Mouse (Mus musculus) embryonic facial prominence, embryonic 13.5 days (tissue): ENCODE results near the gene Cntnap5b. TPM values are rescaled to one million over a fixed set of nuclear protein-coding genes. Genes with fewer than 3 reads are reported as not detected.

Experiments
- ATAC-seq: fragments of 200-750 bp; cut with Nextera tagmentation; 2 replicates; pipeline ENCODE4 v1.8.0; 2017; ENCODE audit warnings: low read depth; ENCODE audit not compliant: insufficient number of reproducible peaks, insufficient read depth, low FRiP score, low TSS enrichment
- H3K27ac ChIP-seq: fragments of 300-500 bp; sonication (generic); 2 replicates; pipeline ENCODE4 v1.5.1; 2015; ENCODE audit warnings: moderate library complexity, mild to moderate bottlenecking, inconsistent platforms
- H3K27me3 ChIP-seq: fragments of 300-500 bp; sonication (generic); 2 replicates; pipeline ENCODE4 v1.6.1; 2015; ENCODE audit warnings: mild to moderate bottlenecking, inconsistent platforms
- H3K36me3 ChIP-seq: fragments of 300-500 bp; sonication (generic); 2 replicates; pipeline ENCODE4 v1.6.1; 2015; ENCODE audit warnings: mild to moderate bottlenecking, inconsistent platforms
- H3K4me1 ChIP-seq: fragments of 300-500 bp; sonication (generic); 2 replicates; pipeline ENCODE4 v1.6.1; 2015; ENCODE audit warnings: inconsistent platforms
- H3K4me2 ChIP-seq: fragments of 300-500 bp; sonication (generic); 2 replicates; pipeline ENCODE4 v1.6.1; 2015; ENCODE audit warnings: moderate library complexity, mild to moderate bottlenecking, inconsistent platforms
- H3K4me3 ChIP-seq: fragments of 300-500 bp; sonication (generic); 2 replicates; pipeline ENCODE4 v1.5.1; 2015; ENCODE audit warnings: mild to moderate bottlenecking, inconsistent platforms
- H3K9ac ChIP-seq: fragments of 300-500 bp; sonication (generic); 2 replicates; pipeline ENCODE4 v1.6.1; 2015; ENCODE audit warnings: mild to moderate bottlenecking, inconsistent platforms
- H3K9me3 ChIP-seq: fragments of 300-500 bp; sonication (generic); 2 replicates; pipeline ENCODE4 v1.6.1; 2016; ENCODE audit warnings: inconsistent platforms
- WGBS: fragments of 180-500 bp; shearing (Covaris S2); methylation state at CpG from one replicate; pipeline ENCODE4 v1.1.7; 2015; ENCODE audit warnings: mixed read lengths; 5-methylcytosine and 5-hydroxymethylcytosine counted together
- polyA plus RNA-seq: library from polyadenylated mRNA; unstranded; fragments of >200 nt; fragmentation: Nextera tagmentation; extraction: Ambion mirVana; gene quantifications from 2 replicates; pipeline ENCODE4 v1.2.1, GENCODE M21; 2015

Cntnap5b gene
- polyA plus RNA-seq: 0.11 and 0.21 TPM in 2 replicates

DNA sequence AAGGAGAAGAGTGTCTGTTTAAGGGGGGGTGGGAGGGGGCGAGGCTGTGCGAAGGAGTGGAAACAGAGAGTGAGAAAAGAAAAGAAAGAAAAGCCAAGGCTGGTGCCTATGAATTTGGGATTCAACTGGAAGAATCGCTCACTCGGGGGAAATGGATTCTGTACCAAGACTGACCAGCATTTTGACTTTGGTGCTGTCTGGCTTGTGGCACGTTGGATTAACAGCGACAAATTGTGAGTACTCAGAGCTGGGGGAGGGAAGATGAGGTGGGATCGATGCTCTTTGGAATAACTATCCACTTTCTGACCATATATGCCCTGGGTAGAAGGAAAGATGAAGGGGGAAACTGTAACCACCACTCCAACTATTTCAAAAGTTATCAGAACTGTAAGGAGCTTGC is at the start of gene Cntnap5b:
Gene Cntnap5b, plus strand, starts transcription at position 152 of the 400 bp plus-strand sequence.
- WGBS: 27% methylated on average over 7 of the region's 7 CpGs
- Histone ChIP-seq H3K4me3 (no peak within 1 kb of the TSS), H3K4me2 (peak within 1 kb of the TSS; percentile 41)

DNA sequence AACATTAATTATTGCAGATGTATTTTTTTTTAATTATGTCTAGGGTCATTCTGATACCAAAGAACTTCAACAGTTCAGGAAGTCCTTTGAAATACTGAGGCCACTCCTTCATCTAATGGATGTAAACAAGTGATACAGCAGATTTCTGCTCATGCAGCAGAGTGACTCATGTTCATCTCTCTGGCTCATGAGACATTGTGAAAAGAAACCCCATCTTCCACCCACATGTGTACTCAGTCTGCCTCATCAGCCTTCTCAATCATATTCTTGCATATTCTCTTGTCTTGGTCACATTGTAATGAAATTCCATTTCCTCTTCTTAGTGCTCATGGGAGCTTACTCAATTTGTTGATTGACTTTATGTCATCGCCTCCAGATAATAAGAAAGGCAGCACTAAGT is 12.6 kb upstream of the Cntnap5b start:
- 69% methylated on average over 1 of the region's 1 CpGs for WGBS
- H3K4me3 ChIP-seq: no peak overlapping the region
- no peak overlapping the region for H3K9ac ChIP-seq
- H3K4me1 ChIP-seq: no peaks in the 10 kb centered on the region
- H3K36me3 ChIP-seq: no peaks in the 10 kb centered on the region
- H3K4me2 ChIP-seq: no peak overlapping the region
- no peaks in the 10 kb centered on the region for H3K27me3 ChIP-seq
- ATAC-seq: no peak
- no peak overlapping the region for H3K27ac ChIP-seq
- H3K9me3 ChIP-seq: no peaks in the 10 kb centered on the region

More for the DNA sequence above, at the start of gene Cntnap5b:
- Histone ChIP-seq H3K27me3 (no peaks in the 10 kb centered on the region), H3K9me3 (no peaks in the 10 kb centered on the region), H3K9ac (no peak within 1 kb of the TSS), H3K4me1 (no peaks in the 10 kb centered on the region), H3K36me3 (no peaks in the 10 kb centered on the region), H3K27ac (no peak within 1 kb of the TSS)
- no peak for ATAC-seq

DNA sequence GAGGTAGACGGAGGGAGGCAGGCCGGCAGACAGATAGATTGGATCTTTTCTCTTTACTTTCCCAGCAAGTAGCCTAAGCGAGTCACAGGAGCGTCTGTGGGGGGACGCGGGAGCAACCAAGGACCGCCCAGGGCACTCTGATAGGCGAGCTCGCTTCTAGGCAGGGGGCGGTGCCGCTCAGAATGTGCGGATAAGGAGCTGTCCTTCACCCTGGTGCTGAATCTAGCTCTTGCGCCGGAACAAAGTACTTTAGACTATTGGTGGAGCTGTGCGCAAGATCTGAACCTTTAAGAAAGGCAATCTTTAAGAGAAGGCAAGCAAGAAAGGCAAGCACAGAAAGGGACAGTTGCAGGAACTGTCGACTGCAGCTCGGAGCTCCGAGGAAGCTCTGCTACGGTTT is 382 bp upstream of the Cntnap5b start:
- H3K9me3 ChIP-seq: no peaks in the 10 kb centered on the region
- no peak overlapping the region for H3K4me3 ChIP-seq
- no peaks in the 10 kb centered on the region for H3K27me3 ChIP-seq
- H3K4me1 ChIP-seq: no peaks in the 10 kb centered on the region
- H3K9ac ChIP-seq: no peak overlapping the region
- no peak for ATAC-seq
- WGBS: under 1% methylated on average over 19 of the region's 19 CpGs
- H3K4me2 ChIP-seq: peak overlapping the region; percentile 41
- H3K36me3 ChIP-seq: no peaks in the 10 kb centered on the region
- H3K27ac ChIP-seq: no peak overlapping the region

DNA sequence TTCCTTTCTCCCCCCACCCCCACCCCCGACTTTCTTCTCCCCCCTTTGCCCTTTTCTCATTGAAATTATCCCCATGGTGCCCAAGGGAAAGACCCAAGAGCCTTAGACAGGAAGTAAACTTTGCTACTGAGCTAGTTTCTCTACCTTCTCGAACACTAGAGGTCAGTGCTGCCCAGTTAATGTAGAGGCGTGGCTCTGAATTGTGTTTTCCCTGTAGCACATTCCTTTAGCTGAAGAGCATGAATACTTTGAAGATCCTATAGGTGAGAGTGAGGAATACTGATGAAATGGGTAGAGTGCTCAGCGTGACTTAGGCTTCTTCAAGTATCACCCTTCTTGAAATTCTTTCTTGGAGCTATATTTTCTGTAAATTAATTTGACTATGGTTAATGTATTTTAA is 1.6 kb downstream of the Cntnap5b start:
- H3K4me1 ChIP-seq: no peaks in the 10 kb centered on the region
- no peak for ATAC-seq
- 6% methylated on average over 4 of the region's 4 CpGs for WGBS

DNA sequence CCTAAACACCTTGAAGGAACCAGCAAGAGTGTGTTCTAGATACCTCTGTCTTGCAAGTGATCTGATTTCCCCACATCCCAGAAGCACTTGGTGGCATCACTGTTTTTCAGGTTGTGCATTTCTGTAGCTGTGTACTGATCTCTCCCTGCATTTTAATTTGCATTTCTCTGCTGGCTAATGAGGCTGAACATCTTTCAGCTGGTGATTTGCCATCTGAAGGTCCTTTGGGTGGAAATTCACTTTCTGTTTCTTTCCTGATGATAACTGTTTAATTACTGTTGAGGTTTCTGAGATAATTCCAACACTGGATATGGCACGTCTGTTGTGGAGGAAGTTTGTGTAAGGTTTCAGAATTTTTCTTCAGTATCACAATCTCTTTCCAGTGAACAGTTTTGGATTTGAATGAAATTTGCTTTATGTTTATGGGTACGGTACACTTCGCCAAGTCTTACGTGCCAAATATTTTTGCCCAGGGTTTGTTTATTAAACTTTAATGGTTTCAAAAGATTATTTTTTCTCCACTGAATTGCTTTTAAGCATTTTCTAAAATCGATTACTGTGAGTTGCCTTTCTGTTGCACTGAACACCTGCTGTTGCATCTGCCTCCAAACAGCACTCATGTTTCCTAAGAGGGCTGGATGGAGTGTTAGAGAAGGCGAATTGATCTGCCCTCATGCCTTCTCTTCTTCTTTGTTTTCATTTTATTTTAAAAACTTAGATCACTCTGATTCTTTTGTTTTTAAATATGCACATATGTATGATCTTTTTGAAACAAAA is 41.0 kb downstream of the Cntnap5b start:
- no peak overlapping the region for H3K4me2 ChIP-seq
- H3K9ac ChIP-seq: no peak overlapping the region
- H3K27ac ChIP-seq: no peak overlapping the region
- no peak overlapping the region for H3K4me3 ChIP-seq
- 85% methylated on average over 6 of the region's 6 CpGs for WGBS
- H3K36me3 ChIP-seq: no peaks in the 10 kb centered on the region
- H3K27me3 ChIP-seq: no peaks in the 10 kb centered on the region
- H3K4me1 ChIP-seq: no peaks in the 10 kb centered on the region
- H3K9me3 ChIP-seq: no peaks in the 10 kb centered on the region
- ATAC-seq: no peak

More for the DNA sequence above, 1.6 kb downstream of the Cntnap5b start:
- H3K27me3 ChIP-seq: no peaks in the 10 kb centered on the region
- H3K4me3 ChIP-seq: no peak overlapping the region
- no peak overlapping the region for H3K9ac ChIP-seq
- no peak overlapping the region for H3K4me2 ChIP-seq
- no peaks in the 10 kb centered on the region for H3K36me3 ChIP-seq
- H3K27ac ChIP-seq: no peak overlapping the region
- H3K9me3 ChIP-seq: no peaks in the 10 kb centered on the region

DNA sequence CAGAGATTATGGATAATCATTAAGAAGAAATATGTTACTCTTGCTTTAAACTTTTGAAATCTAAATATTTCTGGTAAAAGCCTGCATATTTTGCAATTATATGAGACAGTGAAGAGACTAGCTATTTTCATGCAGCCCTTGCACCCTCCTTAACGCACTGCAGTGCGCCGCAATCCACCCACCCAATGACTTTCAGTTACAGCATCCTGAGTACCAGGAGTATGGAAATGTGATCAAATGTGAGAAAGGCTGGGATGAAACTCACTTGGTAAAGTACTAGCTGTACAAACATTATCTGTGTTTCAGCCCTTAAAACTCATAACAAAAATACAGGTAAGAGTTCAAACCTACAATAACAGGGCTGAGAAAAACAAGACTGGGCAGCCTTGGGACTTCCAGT is 99.8 kb downstream of the Cntnap5b start:
- ATAC-seq: no peak
- Histone ChIP-seq H3K9me3 (no peaks in the 10 kb centered on the region), H3K4me3 (no peak overlapping the region), H3K4me2 (no peak overlapping the region), H3K4me1 (no peaks in the 10 kb centered on the region), H3K9ac (no peak overlapping the region), H3K36me3 (no peaks in the 10 kb centered on the region), H3K27me3 (no peaks in the 10 kb centered on the region), H3K27ac (no peak overlapping the region)
- 93% methylated on average over 3 of the region's 3 CpGs for WGBS

DNA sequence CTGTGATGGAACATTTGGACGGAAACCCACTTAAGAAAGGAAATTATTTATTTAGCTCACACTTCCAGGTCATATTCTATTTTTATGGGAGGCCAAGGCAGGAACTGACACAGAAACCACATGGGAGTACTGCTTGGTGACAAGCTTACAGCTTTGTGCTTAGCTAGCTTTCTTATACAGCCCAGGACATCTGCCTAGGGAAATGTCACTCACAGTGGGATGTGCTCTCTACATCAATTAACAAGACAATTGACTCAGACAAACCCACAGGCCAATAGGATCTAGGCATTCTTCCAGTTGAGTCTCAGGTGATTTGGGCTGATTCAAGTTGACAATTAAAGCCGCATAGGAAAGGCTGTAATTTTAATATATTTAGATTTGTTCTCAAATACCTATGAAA is 135.2 kb downstream of the Cntnap5b start:
- no peaks in the 10 kb centered on the region for H3K27me3 ChIP-seq
- 59% methylated on average over 2 of the region's 2 CpGs for WGBS
- ATAC-seq: no peak
- H3K9ac ChIP-seq: no peak overlapping the region
- H3K4me1 ChIP-seq: no peaks in the 10 kb centered on the region
- H3K9me3 ChIP-seq: no peaks in the 10 kb centered on the region
- no peak overlapping the region for H3K4me2 ChIP-seq
- no peak overlapping the region for H3K27ac ChIP-seq
- H3K36me3 ChIP-seq: no peaks in the 10 kb centered on the region
- no peak overlapping the region for H3K4me3 ChIP-seq

DNA sequence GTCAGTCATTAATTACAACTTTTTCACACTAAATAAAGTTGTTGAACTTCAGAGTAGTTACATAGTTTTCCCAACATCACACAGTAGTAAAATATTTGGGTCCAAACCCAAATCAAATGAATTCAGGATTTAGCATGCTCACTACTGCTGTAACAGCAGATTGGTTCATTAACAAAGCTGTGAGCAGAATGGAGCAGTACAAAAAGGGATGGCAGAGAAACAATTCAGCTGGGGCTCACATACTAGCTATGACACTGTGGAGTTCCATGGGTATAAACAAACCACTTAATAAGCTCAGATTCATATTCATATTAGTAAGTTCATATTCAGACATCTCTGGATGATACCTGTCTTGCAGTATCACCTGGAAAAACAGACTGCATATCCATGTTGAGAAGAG is 170.9 kb downstream of the Cntnap5b start:
- H3K9me3 ChIP-seq: no peaks in the 10 kb centered on the region

DNA sequence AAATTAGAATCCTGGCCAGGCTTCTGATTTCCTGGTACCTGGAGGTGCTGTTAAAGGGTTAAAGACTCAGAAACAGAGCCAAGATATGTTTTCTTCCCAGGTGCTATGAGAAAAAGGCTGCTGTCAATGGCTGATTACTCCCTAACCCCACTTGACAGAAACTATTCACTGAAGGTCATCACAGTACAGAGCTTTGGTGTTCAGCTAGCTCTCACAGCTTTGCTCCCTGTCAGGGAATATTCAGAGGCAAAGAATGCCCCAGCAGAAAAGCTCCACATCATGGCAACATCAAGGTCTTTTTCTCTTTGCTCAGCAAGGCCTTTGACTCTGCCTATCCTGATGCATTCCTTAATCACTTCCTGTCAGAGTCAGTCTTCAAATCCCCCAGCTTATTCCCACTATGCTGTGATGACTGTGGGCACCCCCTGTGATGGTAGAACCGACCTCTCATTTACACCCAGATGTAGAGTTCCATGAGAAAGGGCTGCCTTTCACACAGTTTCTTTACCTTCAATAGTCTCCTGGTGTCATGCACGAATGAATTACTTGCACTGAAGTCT is 186.9 kb downstream of the Cntnap5b start:
- WGBS: 39% methylated on average over 2 of the region's 2 CpGs

More for the DNA sequence above, 170.9 kb downstream of the Cntnap5b start:
- Histone ChIP-seq H3K4me1 (no peaks in the 10 kb centered on the region), H3K9ac (no peak overlapping the region), H3K36me3 (no peaks in the 10 kb centered on the region), H3K27ac (no peak overlapping the region), H3K4me3 (no peak overlapping the region), H3K4me2 (no peak overlapping the region), H3K27me3 (no peaks in the 10 kb centered on the region)
- no peak for ATAC-seq

DNA sequence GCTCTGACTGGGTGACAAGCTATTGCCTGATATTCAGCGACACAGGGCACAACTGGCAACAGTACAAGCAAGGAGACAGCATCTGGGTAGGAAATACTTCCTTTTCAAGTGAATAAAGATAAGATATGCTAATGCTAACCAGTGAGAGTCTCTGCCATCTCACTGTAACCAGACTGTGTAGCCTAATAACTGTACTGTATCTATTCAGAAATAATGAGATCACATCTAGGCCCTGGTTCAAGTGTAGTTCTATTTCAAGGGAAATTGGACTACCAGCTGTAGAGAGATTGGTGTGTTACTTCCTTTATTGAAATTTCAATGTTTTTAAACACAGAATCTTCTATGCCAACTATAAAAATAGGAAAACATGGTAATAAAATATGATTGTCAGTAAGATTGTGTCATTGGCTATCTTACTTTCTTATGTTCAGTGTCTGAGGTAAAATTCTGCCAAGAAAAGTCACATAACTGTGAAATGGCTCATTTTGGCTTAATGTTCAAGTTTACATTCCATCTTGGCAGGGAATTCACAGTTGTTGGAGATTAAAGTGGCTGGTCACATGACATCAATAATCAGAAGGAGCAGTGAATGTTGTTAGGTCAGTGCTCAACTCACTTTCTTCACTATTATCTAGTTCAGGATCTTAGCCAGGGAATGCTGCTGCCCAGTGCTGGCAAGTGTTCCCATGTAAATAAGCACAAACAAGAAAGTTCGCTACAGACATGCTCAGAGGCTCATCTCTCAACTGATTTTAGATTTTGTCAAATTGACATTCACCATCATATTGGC is 194.9 kb downstream of the Cntnap5b start:
- Histone ChIP-seq H3K27ac (no peak overlapping the region), H3K9me3 (no peaks in the 10 kb centered on the region), H3K27me3 (no peaks in the 10 kb centered on the region), H3K36me3 (no peaks in the 10 kb centered on the region), H3K9ac (no peak overlapping the region), H3K4me3 (no peak overlapping the region), H3K4me2 (no peak overlapping the region), H3K4me1 (no peaks in the 10 kb centered on the region)
- 86% methylated on average over 2 of the region's 2 CpGs for WGBS
- no peak for ATAC-seq

More for the DNA sequence above, 186.9 kb downstream of the Cntnap5b start:
- no peaks in the 10 kb centered on the region for H3K36me3 ChIP-seq
- H3K4me2 ChIP-seq: no peak overlapping the region
- H3K9me3 ChIP-seq: no peaks in the 10 kb centered on the region
- ATAC-seq: no peak
- H3K4me3 ChIP-seq: no peak overlapping the region
- H3K4me1 ChIP-seq: no peaks in the 10 kb centered on the region
- H3K27me3 ChIP-seq: no peaks in the 10 kb centered on the region
- no peak overlapping the region for H3K27ac ChIP-seq
- no peak overlapping the region for H3K9ac ChIP-seq

DNA sequence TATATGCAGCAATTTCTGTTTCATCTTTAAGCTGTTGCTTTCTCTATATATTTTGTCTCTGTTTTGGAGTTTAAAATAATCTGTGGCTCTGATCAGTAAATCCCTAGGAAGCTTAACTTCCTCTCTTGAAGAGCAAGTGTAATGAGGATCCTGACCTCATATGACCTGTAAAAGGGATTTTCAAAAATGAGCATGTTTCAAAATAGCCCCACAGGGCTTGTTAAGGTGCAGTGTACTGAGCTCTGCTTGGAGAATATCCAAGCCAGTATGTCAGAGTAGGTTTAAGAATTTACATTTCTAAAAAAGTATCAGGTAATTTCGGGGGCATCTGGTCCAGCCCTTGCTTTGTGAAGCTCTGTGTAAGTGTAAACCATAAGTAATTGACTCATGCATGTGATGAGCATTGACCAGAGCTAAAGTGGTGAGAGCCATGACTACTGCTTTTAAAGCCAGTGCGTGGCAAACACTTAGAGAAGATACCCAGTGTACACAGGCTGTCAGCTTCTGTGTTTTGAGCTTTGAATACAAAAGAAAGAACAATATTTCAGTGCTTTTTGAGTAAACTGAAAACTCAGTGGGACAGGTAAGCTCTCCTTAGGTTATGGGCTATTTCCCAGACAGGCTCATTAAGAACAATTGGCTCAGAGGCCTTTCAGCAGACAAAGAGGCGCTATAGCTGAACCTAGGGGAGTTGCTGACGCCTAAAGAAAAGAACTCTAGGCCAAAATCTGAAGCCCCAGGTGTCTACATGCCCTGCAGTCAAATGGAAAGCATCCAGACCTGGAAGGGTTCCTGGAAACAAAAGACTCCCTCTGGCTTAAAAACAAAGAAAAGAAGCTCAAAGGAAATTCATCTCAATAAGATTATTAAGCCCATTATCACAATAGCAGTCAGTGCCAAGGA is 197.9 kb downstream of the Cntnap5b start:
- Histone ChIP-seq H3K4me3 (no peak overlapping the region), H3K27me3 (no peaks in the 10 kb centered on the region), H3K4me1 (no peaks in the 10 kb centered on the region), H3K9me3 (no peaks in the 10 kb centered on the region), H3K36me3 (no peaks in the 10 kb centered on the region), H3K4me2 (no peak overlapping the region), H3K27ac (no peak overlapping the region), H3K9ac (no peak overlapping the region)
- 27% methylated on average over 4 of the region's 4 CpGs for WGBS
- no peak for ATAC-seq
